Mouse (Mus musculus) limb, embryonic 12.5 days (tissue): ENCODE results near the gene Siae. TPM values are rescaled to one million over a fixed set of nuclear protein-coding genes. Genes with fewer than 3 reads are reported as not detected.
A peak's percentile ranks its signal among the peaks of the same experiment; 100 is the strongest.

Experiments used
- ATAC-seq: fragments of 200-750 bp; cut with Nextera tagmentation; 2 replicates; pipeline ENCODE4 v1.8.0; 2017; ENCODE audit warnings: low read depth, moderate TSS enrichment; ENCODE audit not compliant: insufficient number of reproducible peaks, insufficient read depth, low FRiP score, low TSS enrichment
- H3K27ac ChIP-seq: fragments of 300-500 bp; sonication (generic); 2 replicates; pipeline ENCODE4 v1.5.1; 2016; ENCODE audit warnings: mild to moderate bottlenecking, moderate library complexity
- H3K27me3 ChIP-seq: fragments of 300-500 bp; sonication (generic); 2 replicates; pipeline ENCODE4 v1.6.1; 2016; ENCODE audit warnings: mild to moderate bottlenecking, moderate library complexity
- H3K36me3 ChIP-seq: fragments of 300-500 bp; sonication (generic); 2 replicates; pipeline ENCODE4 v1.6.1; 2016; ENCODE audit warnings: mild to moderate bottlenecking, moderate library complexity
- H3K4me1 ChIP-seq: fragments of 300-500 bp; sonication (generic); replicated peaks from 2 replicates; pipeline ENCODE4 v1.6.1; 2016
- H3K4me2 ChIP-seq: fragments of 300-500 bp; sonication (generic); 2 replicates; pipeline ENCODE4 v1.6.1; 2016; ENCODE audit warnings: mild to moderate bottlenecking, moderate library complexity
- H3K4me3 ChIP-seq: fragments of 300-500 bp; sonication (generic); replicated peaks from 2 replicates; pipeline ENCODE4 v1.5.1; 2016; ENCODE audit warnings: mild to moderate bottlenecking
- H3K9ac ChIP-seq: fragments of 300-500 bp; sonication (generic); replicated peaks from 2 replicates; pipeline ENCODE4 v1.6.1; 2016; ENCODE audit warnings: mild to moderate bottlenecking, moderate library complexity
- H3K9me3 ChIP-seq: fragments of 300-500 bp; sonication (generic); 2 replicates; pipeline ENCODE4 v1.6.1; 2016; ENCODE audit warnings: mild to moderate bottlenecking, moderate library complexity
- WGBS: fragments of 180-500 bp; shearing (Covaris S2); methylation state at CpG from one replicate; pipeline ENCODE4 v1.1.7; 2016; 5-methylcytosine and 5-hydroxymethylcytosine counted together
- polyA plus RNA-seq: library from polyadenylated mRNA; unstranded; fragments of >200 nt; fragmentation: Nextera tagmentation; extraction: Ambion mirVana; gene quantifications from 2 replicates; pipeline ENCODE4 v1.2.1, GENCODE M21; 2016

The Siae gene
- polyA plus RNA-seq, 1 experiment from 2014 or later: 4.5 TPM

- Histone ChIP-seq H3K27me3 (no peaks in the 10 kb centered on the region), H3K4me1 (no peaks in the 10 kb centered on the region), H3K9me3 (no peaks in the 10 kb centered on the region), H3K9ac (no peak overlapping the region), H3K4me3 (no peak overlapping the region), H3K36me3 (no peaks in the 10 kb centered on the region), H3K27ac (no peak overlapping the region), H3K4me2 (no peak overlapping the region)
- ATAC-seq: no peak
- 88% methylated on average over 4 of the region's 4 CpGs for WGBS
Observed at GRCm38 (mm10) chr9:37590381-37590780, 34.9 kb downstream of the Siae start.

- WGBS: 72% methylated on average over 2 of the region's 2 CpGs
- Histone ChIP-seq H3K27me3 (no peaks in the 10 kb centered on the region), H3K4me1 (no peaks in the 10 kb centered on the region), H3K27ac (no peak overlapping the region), H3K4me2 (no peak overlapping the region), H3K9me3 (no peaks in the 10 kb centered on the region), H3K36me3 (no peaks in the 10 kb centered on the region), H3K9ac (no peak overlapping the region), H3K4me3 (no peak overlapping the region)
- ATAC-seq: no peak
Observed at GRCm38 (mm10) chr9:37592025-37592424, 36.5 kb downstream of the Siae start.

- no peak overlapping the region for H3K27ac ChIP-seq
- no peaks in the 10 kb centered on the region for H3K27me3 ChIP-seq
- H3K9me3 ChIP-seq: no peaks in the 10 kb centered on the region
- no peak overlapping the region for H3K9ac ChIP-seq
- WGBS: 65% methylated on average over 6 of the region's 6 CpGs
- H3K4me2 ChIP-seq: no peak overlapping the region
- no peak overlapping the region for H3K4me3 ChIP-seq
- H3K4me1 ChIP-seq: no peaks in the 10 kb centered on the region
- ATAC-seq: no peak
- no peaks in the 10 kb centered on the region for H3K36me3 ChIP-seq
Observed at GRCm38 (mm10) chr9:37592633-37593032, 37.1 kb downstream of the Siae start.

- no peak overlapping the region for H3K4me3 ChIP-seq
- ATAC-seq: no peak
- 79% methylated on average over 3 of the region's 3 CpGs for WGBS
Observed at GRCm38 (mm10) chr9:37593690-37594089, 38.2 kb downstream of the Siae start.

GRCm38 (mm10) chr9:37595570-37595969, 40.1 kb downstream of the Siae start:
- ATAC-seq: no peak
- Histone ChIP-seq H3K27ac (no peak overlapping the region), H3K4me3 (no peak overlapping the region), H3K36me3 (no peaks in the 10 kb centered on the region), H3K4me2 (no peak overlapping the region), H3K9me3 (no peaks in the 10 kb centered on the region), H3K4me1 (no peaks in the 10 kb centered on the region), H3K9ac (no peak overlapping the region), H3K27me3 (no peaks in the 10 kb centered on the region)
- 86% methylated on average over 1 of the region's 1 CpGs for WGBS

More at GRCm38 (mm10) chr9:37593690-37594089, 38.2 kb downstream of the Siae start:
- H3K27me3 ChIP-seq: no peaks in the 10 kb centered on the region
- H3K4me1 ChIP-seq: no peaks in the 10 kb centered on the region
- H3K9me3 ChIP-seq: no peaks in the 10 kb centered on the region
- no peaks in the 10 kb centered on the region for H3K36me3 ChIP-seq
- H3K27ac ChIP-seq: no peak overlapping the region
- H3K9ac ChIP-seq: no peak overlapping the region
- H3K4me2 ChIP-seq: no peak overlapping the region

- H3K4me3 ChIP-seq: no peak overlapping the region
- H3K4me2 ChIP-seq: no peak overlapping the region
- no peaks in the 10 kb centered on the region for H3K27me3 ChIP-seq
- 89% methylated on average over 2 of the region's 2 CpGs for WGBS
- no peak for ATAC-seq
- H3K36me3 ChIP-seq: no peaks in the 10 kb centered on the region
- no peaks in the 10 kb centered on the region for H3K9me3 ChIP-seq
- no peak overlapping the region for H3K9ac ChIP-seq
- no peak overlapping the region for H3K27ac ChIP-seq
- no peaks in the 10 kb centered on the region for H3K4me1 ChIP-seq
Observed at GRCm38 (mm10) chr9:37598637-37599036, 43.1 kb downstream of the Siae start.

GRCm38 (mm10) chr9:37600538-37601205, 45.2 kb downstream of the Siae start:
- WGBS: 72% methylated on average over 2 of the region's 2 CpGs
- H3K9me3 ChIP-seq: no peaks in the 10 kb centered on the region
- no peak overlapping the region for H3K4me2 ChIP-seq
- H3K4me1 ChIP-seq: no peaks in the 10 kb centered on the region
- no peak for ATAC-seq
- no peak overlapping the region for H3K4me3 ChIP-seq
- H3K36me3 ChIP-seq: no peaks in the 10 kb centered on the region
- no peaks in the 10 kb centered on the region for H3K27me3 ChIP-seq
- no peak overlapping the region for H3K27ac ChIP-seq
- H3K9ac ChIP-seq: no peak overlapping the region

GRCm38 (mm10) chr9:37605089-37605488, 49.6 kb downstream of the Siae start:
- Histone ChIP-seq H3K4me3 (no peak overlapping the region), H3K4me1 (peaks cover 6% of the 10 kb centered on the region; the same call in 1 of the 2 replicates), H3K9me3 (no peaks in the 10 kb centered on the region), H3K27me3 (no peaks in the 10 kb centered on the region), H3K4me2 (no peak overlapping the region), H3K36me3 (no peaks in the 10 kb centered on the region), H3K9ac (no peak overlapping the region), H3K27ac (no peak overlapping the region)
- ATAC-seq: no peak
- 95% methylated on average over 3 of the region's 3 CpGs for WGBS

GRCm38 (mm10) chr9:37609558-37609957, 54.1 kb downstream of the Siae start:
- ATAC-seq: no peak
- no peak overlapping the region for H3K4me2 ChIP-seq
- 46% methylated on average over 4 of the region's 4 CpGs for WGBS
- H3K9ac ChIP-seq: no peak overlapping the region
- no peaks in the 10 kb centered on the region for H3K9me3 ChIP-seq
- H3K27me3 ChIP-seq: no peaks in the 10 kb centered on the region
- H3K4me3 ChIP-seq: no peak overlapping the region
- peaks cover 6% of the 10 kb centered on the region; the same call in 1 of the 2 replicates for H3K4me1 ChIP-seq
- no peaks in the 10 kb centered on the region for H3K36me3 ChIP-seq
- no peak overlapping the region for H3K27ac ChIP-seq

- Histone ChIP-seq H3K4me2 (peak within 1 kb of the TSS; percentile 71), H3K4me1 (peaks cover 6% of the 10 kb centered on the region; the same call in 1 of the 2 replicates), H3K9ac (peak within 1 kb of the TSS; percentile 69), H3K27ac (peak within 1 kb of the TSS; percentile 29; the same call in 1 of the 2 replicates), H3K9me3 (no peaks in the 10 kb centered on the region), H3K4me3 (peak within 1 kb of the TSS; percentile 65), H3K27me3 (0 out of 2 replicates have a peak, but pooled peaks cover 8% of the 10 kb centered on the region), H3K36me3 (no peaks in the 10 kb centered on the region)
- ATAC-seq: peak; percentile 91
- under 1% methylated on average over 45 of the region's 45 CpGs for WGBS
Observed at GRCm38 (mm10) chr9:37613182-37613910, 57.8 kb downstream of the Siae start, which contains the start of gene Spa17. Gene Spa17 (minus strand): TSS chr9:37613722.

GRCm38 (mm10) chr9:37613911-37614280, 58.4 kb downstream of the Siae start:
- Histone ChIP-seq H3K4me2 (peak overlapping the region; percentile 71), H3K4me3 (peak overlapping the region; percentile 65), H3K9ac (peak overlapping the region; percentile 57; the same call in 1 of the 2 replicates), H3K9me3 (no peaks in the 10 kb centered on the region), H3K27me3 (0 out of 2 replicates have a peak, but pooled peaks cover 8% of the 10 kb centered on the region), H3K27ac (no peak overlapping the region), H3K4me1 (peaks cover 6% of the 10 kb centered on the region; the same call in 1 of the 2 replicates), H3K36me3 (no peaks in the 10 kb centered on the region)
- WGBS: 23% methylated on average over 6 of the region's 6 CpGs
- no peak; the same call in 1 of the 2 replicates for ATAC-seq
